Mouse (Mus musculus) spleen, postnatal 4 days (tissue): ENCODE measurements around the gene Six5.

Experiments
- DNase-seq, 2 experiments: peaks; one replicate each; pipeline ENCODE4 v3.0.0; 2022; ENCODE audit warnings: low spot score in 2 of 2

The Six5 gene

DNA sequence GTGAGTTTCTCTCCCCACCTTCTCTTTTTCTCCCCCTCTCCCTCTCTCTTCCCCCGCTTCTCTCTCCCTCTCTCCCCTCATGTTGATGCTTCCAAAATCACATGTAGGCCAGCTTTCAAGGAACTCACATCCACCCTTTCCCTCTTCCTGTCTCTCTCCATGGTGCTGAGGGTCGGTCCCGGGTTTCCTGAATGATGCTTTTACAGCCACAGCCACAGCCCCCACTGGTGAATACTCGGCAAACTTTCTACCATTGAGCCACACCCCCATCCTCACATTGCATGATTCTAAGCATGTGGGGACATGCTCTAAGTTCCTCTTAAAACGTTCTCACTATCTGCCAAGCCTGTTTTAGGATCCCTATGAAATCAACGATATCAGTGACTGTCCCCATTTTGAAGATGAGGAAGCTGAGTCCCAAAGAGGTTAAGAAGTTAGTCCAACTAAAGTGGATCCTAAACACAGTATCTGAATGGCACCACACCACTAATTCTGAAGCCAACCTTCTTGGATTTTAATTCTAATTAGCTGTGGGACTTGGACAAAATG, 53.2 kb downstream of the Six5 start:
- no peak for DNase-seq
